Mouse (Mus musculus): ENCODE results near the gene D930007J09Rik.

DNA sequence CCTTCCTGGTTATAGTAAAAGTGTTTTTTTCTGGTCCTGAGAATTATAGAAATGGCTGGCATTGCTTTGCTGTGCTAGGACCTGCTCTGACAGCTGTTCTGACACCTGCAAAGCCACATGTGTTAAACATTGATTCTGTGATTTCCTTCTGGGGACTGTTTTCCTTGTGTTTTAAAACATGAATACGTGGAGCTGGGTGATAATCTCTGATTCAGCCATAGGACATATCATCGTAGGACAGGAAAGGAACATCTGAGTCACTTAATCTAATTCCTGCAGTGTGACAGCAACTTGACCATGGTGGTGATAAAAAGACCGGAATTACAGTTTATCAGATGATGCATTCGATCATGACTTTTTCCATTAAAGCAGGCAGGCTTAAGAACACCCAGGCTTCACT lies 26.2 kb upstream of the D930007J09Rik start:
- no peak for TF ChIP-seq CTCF (IDR thresholded peaks at IDR 0.05; ENCODE audit: low read depth, low read length)
- no peak for TF ChIP-seq GATA1 (IDR thresholded peaks at IDR 0.05; ENCODE audit: borderline replicate concordance, low read length)
- no peak for TF ChIP-seq GATA2 (IDR thresholded peaks at IDR 0.05; ENCODE audit: borderline replicate concordance, low read depth, low read length)

Data from G1E (cell line).